23 mouse cellular contexts compared by ENCODE assay signal in the genomic region with DNA sequence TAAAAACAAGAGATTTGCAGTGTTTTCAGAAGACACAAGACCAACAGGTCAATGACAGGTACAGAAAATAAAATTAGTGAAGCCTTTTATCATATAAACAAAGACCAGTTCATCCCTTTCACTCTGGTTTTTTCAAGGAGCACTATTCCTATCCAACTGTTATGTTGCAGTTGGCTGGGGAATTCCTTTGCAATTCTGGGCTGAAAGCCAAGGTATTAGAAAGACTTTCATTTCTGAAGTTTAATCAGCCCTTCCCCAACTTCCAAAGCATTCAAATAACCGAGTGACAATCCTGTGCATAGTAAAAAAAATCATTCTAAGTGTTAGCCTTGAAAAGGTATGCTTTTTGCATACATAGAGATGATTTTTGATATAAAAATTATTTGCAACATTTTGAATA.
DNase-seq lines count a peak whose midpoint lies in the region; ATAC-seq and TF ChIP-seq lines count a peak whose summit lies in the region.
"Had no signal": no experiment of that assay in that cellular context is flagged by ENCODE, and none has a peak within 500 bp of the region (broad histone marks: within the 10 kb centered on the region; RNA-seq: fewer than 3 reads in every experiment).

No protein-coding gene starts in this region.

- WGBS in forebrain, embryonic 14.5 days: 14% methylated on average over 1 of the region's 1 CpGs
- 13% methylated on average over 1 of the region's 1 CpGs for WGBS in forebrain, embryonic 15.5 days
- WGBS in kidney, postnatal 0 days: 27% methylated on average over 1 of the region's 1 CpGs
- WGBS in midbrain, postnatal 0 days: 21% methylated on average over 1 of the region's 1 CpGs
- 33% methylated on average over 1 of the region's 1 CpGs for WGBS in midbrain, embryonic 16.5 days

- no peaks in the 10 kb centered on the region for H3K4me1 ChIP-seq in forebrain, embryonic 14.5 days (ENCODE audit: control insufficient read depth, insufficient read depth, low read length)
- no peaks in the 10 kb centered on the region for H3K4me1 ChIP-seq in forebrain, embryonic 15.5 days
- H3K4me1 ChIP-seq in kidney, postnatal 0 days (replicated peaks; ENCODE audit: insufficient read depth, low read length): no peaks in the 10 kb centered on the region
- no peaks in the 10 kb centered on the region for H3K4me1 ChIP-seq in midbrain, postnatal 0 days (ENCODE audit: insufficient read depth, low read length)
- no peaks in the 10 kb centered on the region for H3K4me1 ChIP-seq in midbrain, embryonic 16.5 days (ENCODE audit: control insufficient read depth, insufficient read depth, low read length)
- H3K4me1 ChIP-seq: kidney, embryonic 15.5 days; limb, embryonic 12.5 days; liver, embryonic 12.5 days had no signal

- ATAC-seq in forebrain, embryonic 14.5 days: 0 out of 2 replicates have a peak, but pooled peaks have one; percentile 29
- ATAC-seq in forebrain, embryonic 15.5 days (replicated peaks): no peak
- ATAC-seq in kidney, postnatal 0 days (replicated peaks; ENCODE audit: low FRiP score, low read depth): no peak
- no peak for ATAC-seq in midbrain, postnatal 0 days (ENCODE audit: low FRiP score)
- ATAC-seq in midbrain, embryonic 16.5 days: no peak
- ATAC-seq: forebrain, postnatal 0 days; liver, embryonic 12.5 days had no signal

- no peaks in the 10 kb centered on the region for H3K27me3 ChIP-seq in forebrain, embryonic 14.5 days (replicated peaks; ENCODE audit: control insufficient read depth, insufficient read depth, low read length)
- H3K27me3 ChIP-seq in forebrain, embryonic 15.5 days: no peaks in the 10 kb centered on the region
- H3K27me3 ChIP-seq in kidney, postnatal 0 days (ENCODE audit: insufficient read depth, low read length): no peaks in the 10 kb centered on the region
- H3K27me3 ChIP-seq in midbrain, postnatal 0 days (ENCODE audit: insufficient read depth, low read length): no peaks in the 10 kb centered on the region
- H3K27me3 ChIP-seq in midbrain, embryonic 16.5 days (ENCODE audit: control insufficient read depth, insufficient read depth, low read depth, low read length): no peaks in the 10 kb centered on the region
- H3K27me3 ChIP-seq: kidney, embryonic 15.5 days; limb, embryonic 12.5 days; liver, embryonic 12.5 days had no signal

- no peaks in the 10 kb centered on the region for H3K36me3 ChIP-seq in forebrain, embryonic 14.5 days (ENCODE audit: control insufficient read depth, insufficient read depth, low read length)
- no peaks in the 10 kb centered on the region for H3K36me3 ChIP-seq in forebrain, embryonic 15.5 days
- H3K36me3 ChIP-seq in kidney, postnatal 0 days (ENCODE audit: insufficient read depth, low read length): no peaks in the 10 kb centered on the region
- no peaks in the 10 kb centered on the region for H3K36me3 ChIP-seq in midbrain, postnatal 0 days (ENCODE audit: insufficient read depth, low read length)
- H3K36me3 ChIP-seq in midbrain, embryonic 16.5 days (ENCODE audit: control insufficient read depth, insufficient read depth, low read length): no peaks in the 10 kb centered on the region
- H3K36me3 ChIP-seq: kidney, embryonic 15.5 days; limb, embryonic 12.5 days; liver, embryonic 12.5 days had no signal

- no peaks in the 10 kb centered on the region for H3K9me3 ChIP-seq in forebrain, embryonic 14.5 days (replicated peaks; ENCODE audit: control insufficient read depth, low read length)
- H3K9me3 ChIP-seq in forebrain, embryonic 15.5 days: no peaks in the 10 kb centered on the region
- no peaks in the 10 kb centered on the region for H3K9me3 ChIP-seq in kidney, postnatal 0 days (replicated peaks; ENCODE audit: low read length)
- H3K9me3 ChIP-seq in midbrain, postnatal 0 days (ENCODE audit: low read length): no peaks in the 10 kb centered on the region
- H3K9me3 ChIP-seq in midbrain, embryonic 16.5 days (replicated peaks; ENCODE audit: control insufficient read depth, low read length, poor library complexity, severe bottlenecking): no peaks in the 10 kb centered on the region
- H3K9me3 ChIP-seq: kidney, embryonic 15.5 days; limb, embryonic 12.5 days; liver, embryonic 12.5 days had no signal

- no peak for TF ChIP-seq CTCF in kidney, postnatal 0 days (IDR thresholded peaks at IDR 0.05; ENCODE audit: low read depth)
- no peak for TF ChIP-seq CTCF in midbrain, postnatal 0 days (IDR thresholded peaks at IDR 0.05)

- H3K4me2 ChIP-seq in forebrain, embryonic 14.5 days (ENCODE audit: low read length): no peak overlapping the region
- no peak overlapping the region for H3K4me2 ChIP-seq in forebrain, embryonic 15.5 days (replicated peaks)
- H3K4me2 ChIP-seq in kidney, postnatal 0 days (ENCODE audit: low read length): no peak overlapping the region
- H3K4me2 ChIP-seq in midbrain, postnatal 0 days (ENCODE audit: low read depth, low read length, poor library complexity, severe bottlenecking): no peak overlapping the region
- H3K4me2 ChIP-seq in midbrain, embryonic 16.5 days (ENCODE audit: low read length): no peak overlapping the region
- H3K4me2 ChIP-seq: kidney, embryonic 15.5 days; limb, embryonic 12.5 days; liver, embryonic 12.5 days had no signal

- peak; percentile 81 for DNase-seq in forebrain, embryonic 14.5 days (ENCODE audit: low spot score)
- peak; percentile 6 for DNase-seq in kidney, postnatal 0 days (ENCODE audit: low spot score)
- no peak for DNase-seq in kidney, postnatal 14 days
- DNase-seq in midbrain, postnatal 0 days (ENCODE audit: low spot score): peak; percentile 48
- no peak for DNase-seq in embryo, embryonic 9.5 days (ENCODE audit: extremely low spot score)
- DNase-seq: adrenal gland, adult 8-10 months; cerebellum, adult 2 months; cerebellum, postnatal 25 days; embryo, embryonic 11 days; forebrain, postnatal 0 days; gastrocnemius, postnatal 14 days; heart, adult 11 months; kidney, adult 11 months; lung, adult 18-20 months; right cerebral cortex, postnatal 14 days; thymus, adult 2 months; thymus, postnatal 4 days had no signal

- H3K27ac ChIP-seq in forebrain, embryonic 14.5 days (ENCODE audit: low read depth, low read length): no peak overlapping the region
- no peak overlapping the region for H3K27ac ChIP-seq in forebrain, embryonic 15.5 days (replicated peaks)
- H3K27ac ChIP-seq in kidney, postnatal 0 days: no peak overlapping the region
- no peak overlapping the region for H3K27ac ChIP-seq in midbrain, postnatal 0 days (ENCODE audit: low read depth, low read length)
- H3K27ac ChIP-seq in midbrain, embryonic 16.5 days (ENCODE audit: low read length): no peak overlapping the region
- H3K27ac ChIP-seq: kidney, embryonic 15.5 days; limb, embryonic 12.5 days; liver, embryonic 12.5 days; stomach, postnatal 0 days had no signal

- no peak overlapping the region for H3K4me3 ChIP-seq in forebrain, embryonic 14.5 days (ENCODE audit: low read depth, low read length)
- H3K4me3 ChIP-seq in forebrain, embryonic 15.5 days: no peak overlapping the region
- no peak overlapping the region for H3K4me3 ChIP-seq in kidney, postnatal 0 days (replicated peaks; ENCODE audit: low read depth, low read length)
- no peak overlapping the region for H3K4me3 ChIP-seq in midbrain, postnatal 0 days (ENCODE audit: low read depth, low read length)
- H3K4me3 ChIP-seq in midbrain, embryonic 16.5 days (ENCODE audit: low read depth, low read length): no peak overlapping the region
- H3K4me3 ChIP-seq: kidney, embryonic 15.5 days; limb, embryonic 12.5 days; liver, embryonic 12.5 days had no signal

- H3K9ac ChIP-seq in forebrain, embryonic 14.5 days (ENCODE audit: low read length): no peak overlapping the region
- no peak overlapping the region for H3K9ac ChIP-seq in forebrain, embryonic 15.5 days (replicated peaks)
- no peak overlapping the region for H3K9ac ChIP-seq in kidney, postnatal 0 days (ENCODE audit: low read depth, low read length)
- no peak overlapping the region for H3K9ac ChIP-seq in midbrain, postnatal 0 days (replicated peaks; ENCODE audit: low read length, poor library complexity, severe bottlenecking)
- no peak overlapping the region for H3K9ac ChIP-seq in midbrain, embryonic 16.5 days (ENCODE audit: low read depth, low read length)
- H3K9ac ChIP-seq: forebrain, postnatal 0 days; kidney, embryonic 15.5 days; limb, embryonic 12.5 days; liver, embryonic 12.5 days had no signal

Comparison
In these comparisons a context has a peak if more than half of its experiments do, and no peak if none do; other contexts are left out.
1. DNase-seq: peak in forebrain, embryonic 14.5 days (single experiment), kidney, postnatal 0 days (single experiment) and midbrain, postnatal 0 days (single experiment); none in kidney, postnatal 14 days (single experiment) and embryo, embryonic 9.5 days (single experiment).